Mouse (Mus musculus) CH12F3 (cell line): Measurements from ENCODE around the gene Gm6205.
"Not testable (repeated sequence)": the region's sequence is repeated elsewhere in the genome, so short reads cannot be mapped to it uniquely, and the experiment has no call there.

Source experiments
- in situ Hi-C: fragments of 300-500 bp; cut with MboI; formaldehyde crosslinking; loops from 2 replicates; pipeline ENCODE4 v1.14.3; 2020; ENCODE audit warnings: low sequenced_read_pairs

Gm6205 gene

GRCm38 (mm10) chr5:94648082-94648481, at the start of gene Gm6205:
TSS of gene Gm6205 (plus strand) at chr5:94648382.
- in situ Hi-C loops: not testable (repeated sequence)

DNA sequence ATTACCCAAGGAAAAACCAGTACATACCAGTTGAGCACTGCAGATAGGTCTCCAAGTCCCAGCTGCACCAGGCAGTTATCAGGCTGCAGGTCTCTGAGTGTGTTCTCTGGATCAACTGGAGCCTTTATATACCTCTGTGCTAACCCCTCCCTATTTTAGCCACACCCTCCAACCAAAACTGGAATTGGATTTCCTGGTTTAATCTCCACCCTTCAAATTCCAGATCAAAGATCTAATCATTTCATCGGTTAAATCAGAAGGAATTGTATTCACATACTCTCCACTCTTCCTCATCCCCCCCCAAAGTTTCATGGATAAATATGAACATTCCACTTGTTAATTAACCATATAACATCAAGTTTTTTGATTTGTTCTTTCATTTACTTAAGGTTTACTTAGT, 31.9 kb upstream of the Gm6205 start, which contains the start of gene Gm3147:
TSS of gene Gm3147 (minus strand) at position 101 of the 400 bp plus-strand sequence.
- in situ Hi-C loops: not testable (repeated sequence)

- in situ Hi-C loops: not testable (repeated sequence)
These were observed 24.5 kb upstream of the Gm6205 start, which contains the start of gene Gm6509 for GRCm38 (mm10) chr5:94623679-94624078. TSS of gene Gm6509 (plus strand) at chr5:94623979.
